8 mouse cellular contexts compared by ENCODE assay signal in the genomic region with DNA sequence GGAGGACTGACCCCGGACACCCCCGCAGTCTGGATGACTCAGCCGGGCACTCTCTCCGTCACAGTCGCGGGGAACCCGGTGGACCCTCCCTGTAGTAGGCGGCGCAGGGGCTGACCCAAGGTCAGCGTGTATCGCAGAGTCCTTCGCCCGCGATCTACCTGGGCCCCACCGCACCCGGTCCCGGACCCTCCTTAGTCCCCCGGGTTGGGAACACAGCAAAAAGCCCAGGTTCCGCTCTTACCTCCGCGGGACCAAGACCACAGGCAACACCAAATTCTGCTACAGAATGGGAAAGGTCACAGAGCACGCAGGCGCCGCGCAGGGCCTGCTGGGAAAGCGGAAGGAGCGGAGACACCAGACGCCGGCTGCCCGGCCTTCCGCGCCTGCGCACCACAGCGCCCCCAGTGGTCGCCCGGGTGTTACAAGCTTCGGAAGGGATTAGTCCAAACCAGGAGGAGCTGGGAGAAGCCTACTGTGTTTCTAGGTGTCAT. TPM values are rescaled to one million over a fixed set of nuclear protein-coding genes. Genes with fewer than 3 reads are reported as not detected.
DNase-seq lines count a peak whose midpoint lies in the region; ATAC-seq and TF ChIP-seq lines count a peak whose summit lies in the region.

A gene (minus strand): TSS at position 295 of the 491 bp plus-strand sequence.

- in situ Hi-C loops in ES-E14 (cut with MboI; ENCODE audit: low sequenced_read_pairs in 2 of 2, unreplicated experiment in 2 of 2) = no loop called here

- intact Hi-C loops in heart, postnatal 25 days (cut with DNase I) = no loop called here

- no peaks in the 10 kb centered on the region for H3K9me3 ChIP-seq in ES-E14 (ENCODE audit: control insufficient read depth, insufficient read depth, low read depth, low read length)
- no peaks in the 10 kb centered on the region for H3K9me3 ChIP-seq in forebrain, embryonic 15.5 days

- peak within 1 kb of the TSS; percentile 87 to 92 for H3K4me3 ChIP-seq in ES-E14 (ENCODE audit: insufficient read depth in 1 of 2, low read depth in 1 of 2, low read length in 2 of 2, poor library complexity in 1 of 2, severe bottlenecking in 1 of 2)
- peak within 1 kb of the TSS; percentile 94 for H3K4me3 ChIP-seq in forebrain, embryonic 15.5 days
- H3K4me3 ChIP-seq in lung, adult 2 months (replicated peaks; ENCODE audit: extremely low read depth, low read depth, low read length) = peak within 1 kb of the TSS; percentile 96

- ATAC-seq in forebrain, embryonic 15.5 days (replicated peaks) = peak; percentile 89
- ATAC-seq in neutrophil, adult 5-6 weeks (ENCODE audit: extremely low read depth, insufficient number of reproducible peaks, low FRiP score, poor library complexity, severe bottlenecking) = peak; percentile 94

- H3K27ac ChIP-seq in ES-E14 (ENCODE audit: insufficient read depth, low read depth, low read length, poor library complexity, severe bottlenecking) = peak within 1 kb of the TSS; percentile 37
- peak within 1 kb of the TSS; percentile 64; the same call in 1 of the 2 replicates for H3K27ac ChIP-seq in forebrain, embryonic 15.5 days (replicated peaks)

- peaks cover 2 to 3% of the 10 kb centered on the region in 2 experiments; a peak in 1 of 4 replicates for H3K4me1 ChIP-seq in ES-E14 (ENCODE audit: control insufficient read depth in 2 of 2, insufficient read depth in 2 of 2, low read length in 2 of 2, poor library complexity in 1 of 2)
- H3K4me1 ChIP-seq in forebrain, embryonic 15.5 days = peaks cover 18% of the 10 kb centered on the region
- peaks cover 7% of the 10 kb centered on the region for H3K4me1 ChIP-seq in lung, adult 2 months (ENCODE audit: control insufficient read depth, insufficient read depth, low read length)

- WGBS in forebrain, embryonic 15.5 days = under 1% methylated on average over 37 of the region's 37 CpGs
- under 1% methylated on average over 37 of the region's 37 CpGs for WGBS in lung, adult 2 months

- H3K36me3 ChIP-seq in ES-E14 (ENCODE audit: control insufficient read depth, insufficient read depth, low read length, poor library complexity, severe bottlenecking) = peaks cover 8% of the 10 kb centered on the region
- H3K36me3 ChIP-seq in forebrain, embryonic 15.5 days = peaks cover 10% of the 10 kb centered on the region

- H3K27me3 ChIP-seq in forebrain, embryonic 15.5 days = no peaks in the 10 kb centered on the region

- H3K9ac ChIP-seq in ES-E14 (ENCODE audit: insufficient read depth, low read depth, low read length, poor library complexity, severe bottlenecking) = peak within 1 kb of the TSS; percentile 96
- peak within 1 kb of the TSS; percentile 97 for H3K9ac ChIP-seq in forebrain, embryonic 15.5 days (replicated peaks)

- peak; percentile 90 for DNase-seq in ES-E14 (ENCODE audit: low read depth, low spot score)
- DNase-seq in cerebellum, adult 11-12 months = peak; percentile 94
- peak; percentile 84 for DNase-seq in heart, postnatal 25 days (ENCODE audit: low spot score)
- DNase-seq in layer of hippocampus, adult 18-20 months (ENCODE audit: low spot score in 2 of 2) = peak; percentile 91 to 97
- DNase-seq in lung, adult 2 months = peak; percentile 96
- DNase-seq in thymus, adult 18-20 months = peak; percentile 81 to 84

- peak; percentile 76; the same call in 1 of the 2 replicates for TF ChIP-seq POLR2A in lung, adult 2 months (IDR thresholded peaks at IDR 0.05; ENCODE audit: borderline replicate concordance, extremely low read depth, low read depth, low read length)

- peak within 1 kb of the TSS; percentile 76 for H3K4me2 ChIP-seq in forebrain, embryonic 15.5 days (replicated peaks)

- peak; percentile 65 for TF ChIP-seq CTCF in lung, adult 2 months (IDR thresholded peaks at IDR 0.05; ENCODE audit: insufficient read depth, low read length)

TF ChIP-seq in ES-E14, 5 proteins besides CTCF, POLR2A, EP300 and RAD21:
- TF ChIP-seq ZC3H11A (IDR thresholded peaks at IDR 0.05; ENCODE audit: borderline replicate concordance, low read depth, low read length) = no peak
- no peak for TF ChIP-seq MAFK (IDR thresholded peaks at IDR 0.05; ENCODE audit: insufficient read depth, low read depth, low read length)
- TF ChIP-seq ZNF384 (IDR thresholded peaks at IDR 0.05; ENCODE audit: low read depth, low read length) = no peak
- peak; percentile 61; the same call in 1 of the 2 replicates for TF ChIP-seq HCFC1 (IDR thresholded peaks at IDR 0.05; ENCODE audit: borderline replicate concordance, insufficient read depth, low read length)
- no peak for TF ChIP-seq CHD2 (IDR thresholded peaks at IDR 0.05; ENCODE audit: low read depth, low read length)

RNA-seq across cellular contexts. Expression of the gene that starts here (rescaled TPM):
- 180 and 297 TPM in 2 replicates for total RNA-seq in ES-E14 (2012; rRNA removed)
- polyA plus RNA-seq in forebrain, embryonic 15.5 days (2015; fragmentation: Nextera tagmentation; extraction: Ambion mirVana) = 615 and 675 TPM in 2 replicates
- total RNA-seq in heart, postnatal 25 days (2021) = 1,000 to 10,000 TPM; 1,393 to 1,435 TPM
- 100 to 1,000 TPM; 341 to 347 TPM for total RNA-seq in layer of hippocampus, adult 18-20 months (2021)
- polyA plus RNA-seq in lung, adult 2 months (2012; rRNA removed) = 10.4 and 20.5 TPM in 2 replicates
- total RNA-seq in neutrophil, adult 5-6 weeks (2017) = 88.4 and 107 TPM in 2 replicates

Comparison
In these comparisons a context has a peak if more than half of its experiments do, and no peak if none do; other contexts are left out.
1. Peak in every context shown above with its lines: DNase-seq, ATAC-seq, H3K4me3 ChIP-seq and H3K27ac ChIP-seq.
2. RNA of the gene that starts here (polyA plus RNA-seq): 615 to 675 TPM in forebrain, embryonic 15.5 days; 10.4 to 20.5 TPM in lung, adult 2 months; every median in the first group is over 10 times any median in the second.